Mouse (Mus musculus): ENCODE measurements at regions not wholly inside any gene's neighbourhood (a gene's known extent, or its start where the extent isn't known, plus 50 kb on each side); places are given as distances from the start of the nearest gene placed in this dataset.

DNA sequence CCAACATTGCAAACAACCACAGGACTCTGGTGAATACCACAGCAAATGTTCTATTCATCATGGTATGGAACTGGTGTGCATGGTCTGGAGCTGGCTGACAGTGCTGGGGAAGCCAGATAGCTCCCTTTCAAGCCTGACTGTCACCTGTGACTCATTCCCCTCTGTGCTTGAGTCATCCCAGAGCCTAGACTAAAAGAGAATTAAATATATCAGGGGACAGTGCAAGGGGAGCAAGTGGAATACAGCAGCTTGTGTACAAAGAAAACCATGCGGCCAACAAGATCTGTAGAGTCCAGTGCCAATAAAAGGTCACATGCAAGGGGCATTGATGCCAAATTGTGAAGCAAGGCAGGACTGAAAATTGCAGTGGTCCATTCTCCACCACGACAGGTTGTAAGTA lies 117.7 kb downstream of the Pah start:
- intact Hi-C loops (cut with DNase I), result no loop called here
- DNase-seq (ENCODE audit: low spot score in 2 of 2), result no peak

DNA sequence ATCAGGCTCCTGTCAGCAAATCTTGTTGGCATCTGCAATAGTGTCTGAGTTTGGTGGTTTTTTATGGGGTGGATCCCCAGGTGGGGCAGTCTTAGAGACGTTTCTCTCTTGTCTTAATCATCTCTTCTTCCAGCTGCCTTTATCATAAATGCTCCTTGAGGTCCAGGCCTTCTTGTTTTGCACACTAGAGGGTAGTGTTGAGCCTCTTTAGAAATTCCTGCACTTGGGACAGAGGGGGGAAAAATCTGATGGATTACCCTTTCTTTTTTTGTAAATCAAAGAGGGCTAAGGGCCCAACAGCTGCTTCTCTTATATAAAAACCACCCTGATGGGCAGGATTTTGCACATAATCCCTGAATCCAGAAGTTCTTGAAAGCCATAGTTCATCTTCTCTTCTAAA lies 127.5 kb downstream of the Pah start:
- intact Hi-C loops (cut with DNase I), result loop anchor here (10.0 kb wide), 1 partner anchor 326 kb away; no protein-coding TSS in a partner anchor

DNA sequence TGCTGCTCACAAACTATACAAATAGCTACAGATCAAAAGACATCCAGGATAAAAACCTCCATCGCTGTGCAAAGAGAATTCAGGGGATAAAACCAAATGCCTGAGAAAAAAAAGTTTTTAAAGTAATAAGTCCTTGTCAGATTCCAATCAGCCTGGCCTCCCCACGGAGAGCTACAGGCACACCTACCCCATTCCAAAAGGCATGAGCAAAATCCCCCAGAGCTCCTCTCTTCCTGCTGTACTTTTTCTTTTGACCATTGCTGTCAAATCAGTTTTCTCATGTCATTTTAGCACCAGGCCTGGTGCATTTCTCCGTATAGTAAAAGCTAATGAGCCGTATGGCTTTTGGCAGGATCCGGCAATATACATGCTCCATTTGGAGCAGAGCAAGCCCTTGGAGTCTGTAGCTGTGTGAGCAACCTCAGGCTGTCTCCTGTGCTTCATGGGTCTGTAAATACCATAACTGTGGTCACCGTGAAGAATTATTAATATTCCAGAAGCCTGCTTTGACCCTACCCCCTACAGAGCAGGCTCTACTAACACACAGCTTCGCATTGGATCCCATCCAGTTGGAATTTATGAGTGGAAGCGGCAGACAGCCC lies 130.6 kb downstream of the Pah start:
- no peak for DNase-seq (ENCODE audit: low spot score in 2 of 2)
- intact Hi-C loops (cut with DNase I), result loop anchor here (10.0 kb wide), 1 partner anchor 653 kb away; no protein-coding TSS in a partner anchor

More for the DNA sequence above, 127.5 kb downstream of the Pah start:
- peak; percentile 34 to 63 for DNase-seq (ENCODE audit: low spot score in 2 of 2)

DNA sequence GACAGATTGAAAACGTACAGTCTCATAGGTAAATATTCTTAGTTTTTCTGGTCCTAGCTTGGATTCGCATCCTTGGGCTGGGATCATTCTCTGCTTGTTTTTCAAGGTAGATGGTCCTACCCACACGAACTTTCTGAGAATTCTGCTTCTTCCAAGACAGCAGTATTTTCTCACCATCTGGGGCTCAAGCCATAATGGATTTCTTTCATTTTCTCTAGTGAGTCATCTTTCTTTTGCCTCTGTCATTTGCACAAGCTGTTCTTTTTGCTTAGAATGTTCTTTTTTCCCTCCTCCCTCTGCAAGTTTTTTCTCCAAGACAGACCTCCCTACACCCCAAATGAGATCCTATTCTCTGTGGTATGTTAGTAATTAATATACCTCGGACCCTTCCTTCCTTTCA lies 132.5 kb downstream of the Pah start:
- intact Hi-C loops (cut with DNase I), result loop anchor here (10.0 kb wide), 1 partner anchor 651 kb away; no protein-coding TSS in a partner anchor
- DNase-seq (ENCODE audit: low spot score in 2 of 2), result peak; percentile 13 to 30

DNA sequence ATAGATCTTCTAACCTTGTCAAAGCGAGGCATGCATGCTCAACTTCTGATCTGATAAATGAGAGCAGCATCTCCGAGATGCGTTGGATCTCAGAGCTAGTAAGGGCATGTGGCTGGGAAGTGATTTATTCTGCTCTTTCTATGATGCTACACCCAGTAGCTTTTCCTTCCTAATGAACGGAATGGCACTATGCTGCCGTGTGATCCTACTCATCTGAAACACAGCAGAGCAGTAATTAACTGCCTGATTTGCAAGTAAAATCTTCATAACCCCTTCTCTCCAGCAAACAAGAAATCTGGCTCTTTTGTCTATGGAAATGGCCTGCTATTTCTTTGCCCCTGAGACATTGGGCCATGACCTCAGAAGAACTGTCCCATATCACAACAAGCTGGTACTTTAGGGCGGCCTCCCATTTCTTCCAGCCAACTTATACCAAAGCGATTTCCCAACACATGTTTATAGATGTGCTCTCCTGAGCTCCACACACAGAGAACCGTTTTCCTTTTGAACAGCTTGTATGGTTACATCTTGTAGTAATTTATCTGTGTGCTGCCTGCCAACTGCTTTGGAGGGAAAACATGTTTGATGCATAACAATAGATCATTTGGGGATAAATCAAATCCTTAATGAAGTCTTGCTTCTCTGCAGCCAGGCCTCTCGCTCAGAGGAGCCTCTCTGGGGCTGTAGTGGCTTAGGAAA lies 144.6 kb downstream of the Pah start:
- intact Hi-C loops (cut with DNase I), result no loop called here
- peak in 1 of 2 experiments; percentile 10 for DNase-seq (ENCODE audit: low spot score in 2 of 2)

DNA sequence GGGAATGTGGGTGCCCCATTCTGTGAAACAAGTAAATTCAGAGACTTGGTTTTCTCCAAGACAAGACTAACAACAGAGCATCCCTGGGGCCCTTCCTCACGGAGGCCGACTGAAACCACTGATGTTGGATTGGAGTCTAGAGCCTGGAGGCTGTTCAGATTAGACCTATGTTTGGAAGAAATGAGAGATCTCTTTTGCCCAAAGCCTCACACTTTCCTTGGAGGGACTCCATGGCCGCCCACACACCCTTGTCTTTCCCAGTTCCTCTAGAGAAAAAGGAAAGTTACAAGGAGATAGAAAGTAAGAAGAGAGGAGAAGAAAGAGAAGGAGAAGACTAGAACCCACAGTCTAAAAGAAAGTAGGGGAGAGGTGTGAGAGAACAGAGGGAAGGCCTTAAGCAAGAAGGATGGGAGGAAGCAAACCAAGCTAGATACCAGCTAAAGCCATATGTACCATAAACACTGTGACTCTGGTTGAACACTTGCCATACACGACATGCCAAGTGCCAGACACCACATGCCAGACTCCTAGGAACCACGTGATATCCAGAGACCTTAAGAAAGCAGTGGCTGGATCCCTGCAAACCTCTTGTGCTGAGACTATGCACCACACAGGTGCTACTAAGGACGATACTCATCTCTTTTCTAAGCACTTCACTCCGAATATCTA lies 145.3 kb downstream of the Pah start:
- intact Hi-C loops (cut with DNase I), result no loop called here
- DNase-seq (ENCODE audit: low spot score in 2 of 2), result peak; percentile 11 to 23

DNA sequence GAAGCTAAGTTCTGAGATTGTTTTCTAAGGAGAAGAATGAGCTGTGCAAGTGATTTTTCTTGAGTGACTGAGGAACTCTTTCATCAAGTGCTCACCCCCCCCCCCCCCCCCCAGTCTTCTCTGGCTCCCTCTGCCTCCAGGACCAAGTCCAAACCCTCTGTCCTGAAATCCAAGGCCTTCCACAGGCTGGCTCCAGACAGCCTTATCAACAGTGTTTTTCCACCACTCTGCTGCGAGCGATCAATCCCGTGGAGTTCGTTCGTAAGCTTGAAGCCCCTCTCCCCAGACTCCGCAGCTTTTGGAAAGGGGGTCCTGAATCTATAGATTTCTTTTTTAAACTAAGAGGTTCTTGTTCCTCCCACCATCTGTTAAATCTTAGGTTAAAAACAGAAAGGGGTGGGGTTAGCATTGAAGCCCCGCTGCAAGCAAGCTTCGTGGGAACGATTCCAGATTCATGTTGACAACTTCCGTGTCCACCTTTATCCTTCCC lies 146.1 kb downstream of the Pah start:
- intact Hi-C loops (cut with DNase I), result no loop called here
- DNase-seq (ENCODE audit: low spot score in 2 of 2), result no peak

DNA sequence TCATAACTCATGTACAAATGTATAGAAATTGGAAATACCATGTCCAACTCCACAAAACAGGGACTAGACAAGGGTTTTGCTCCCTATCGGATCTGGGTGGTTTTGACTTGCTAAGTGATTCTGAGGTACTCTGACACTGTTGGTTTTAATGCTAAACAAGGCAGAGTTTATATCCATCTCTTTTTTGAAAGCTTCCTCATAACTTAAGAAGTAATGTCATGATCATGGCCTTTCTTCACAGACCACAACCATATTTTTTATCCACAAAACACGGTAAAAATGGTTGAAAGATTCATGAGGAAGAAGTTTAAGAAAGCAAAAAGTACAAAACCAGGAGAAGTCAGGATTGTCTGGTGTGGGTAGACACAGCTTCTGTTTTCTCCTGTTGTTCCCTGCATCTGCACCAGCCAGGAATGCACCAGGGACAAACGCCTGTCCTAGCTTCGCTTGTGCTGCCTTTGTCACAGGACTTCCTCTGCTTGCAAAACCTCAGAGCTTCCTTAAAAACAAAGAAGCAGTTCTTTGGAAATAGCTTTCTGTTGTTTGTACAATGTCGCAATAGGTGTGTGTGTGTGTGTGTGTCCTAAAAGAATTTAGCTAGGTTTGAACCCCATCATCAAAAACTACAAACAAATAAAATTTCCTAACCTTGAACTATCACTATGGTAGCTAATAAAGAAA lies 153.3 kb downstream of the Pah start:
- intact Hi-C loops (cut with DNase I), result no loop called here
- no peak for DNase-seq (ENCODE audit: low spot score in 2 of 2)

DNA sequence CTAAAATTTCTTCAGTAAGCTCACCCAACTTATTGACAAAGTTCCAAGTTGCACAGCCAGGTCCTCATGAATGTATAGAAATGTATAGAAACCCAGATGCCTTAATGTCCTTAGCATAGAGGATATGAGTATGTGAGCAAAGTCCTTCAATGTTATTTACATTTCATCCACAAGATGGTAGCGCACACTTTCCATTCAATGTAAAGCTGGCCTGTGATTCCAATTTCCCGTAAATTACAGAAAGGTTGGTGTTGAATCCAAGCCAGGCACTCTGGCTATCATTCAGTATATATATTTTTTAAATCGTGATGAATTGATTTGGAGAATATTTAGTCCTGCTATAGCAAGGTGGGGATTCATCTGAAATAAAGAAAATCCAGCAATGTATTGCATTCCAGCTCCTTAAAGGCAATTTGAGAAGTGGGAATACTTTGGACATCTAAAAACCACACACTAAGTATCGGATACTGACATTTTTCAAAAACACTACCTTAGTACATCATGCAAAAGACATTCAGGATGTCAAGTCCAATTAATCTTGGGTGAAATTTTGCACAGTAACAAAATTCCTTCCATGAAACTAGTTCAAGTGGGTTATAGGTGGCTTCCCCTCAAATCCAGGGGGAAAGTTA lies 154.6 kb downstream of the Pah start:
- DNase-seq (ENCODE audit: low spot score in 2 of 2), result peak; percentile 9 to 11
- intact Hi-C loops (cut with DNase I), result no loop called here

DNA sequence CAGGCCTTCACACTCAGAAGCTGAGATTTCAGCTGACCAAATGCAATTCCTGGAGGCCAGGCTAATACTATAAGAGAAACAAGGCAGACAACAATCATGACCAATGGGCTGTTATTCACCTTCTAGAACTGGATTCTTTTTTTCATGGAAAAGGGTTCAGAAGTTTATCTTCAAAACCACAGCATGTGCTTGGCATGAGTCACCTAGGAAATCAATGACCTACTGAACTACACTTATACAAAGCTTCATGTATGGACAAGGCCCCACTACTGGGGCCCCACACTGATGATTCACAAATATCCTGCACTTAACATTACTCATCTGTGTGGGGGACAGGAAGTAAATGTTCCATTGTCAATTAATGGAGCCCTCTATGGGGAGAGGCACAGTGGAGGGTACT lies 157.4 kb downstream of the Pah start:
- DNase-seq (ENCODE audit: low spot score in 2 of 2), result no peak
- intact Hi-C loops (cut with DNase I), result no loop called here

DNA sequence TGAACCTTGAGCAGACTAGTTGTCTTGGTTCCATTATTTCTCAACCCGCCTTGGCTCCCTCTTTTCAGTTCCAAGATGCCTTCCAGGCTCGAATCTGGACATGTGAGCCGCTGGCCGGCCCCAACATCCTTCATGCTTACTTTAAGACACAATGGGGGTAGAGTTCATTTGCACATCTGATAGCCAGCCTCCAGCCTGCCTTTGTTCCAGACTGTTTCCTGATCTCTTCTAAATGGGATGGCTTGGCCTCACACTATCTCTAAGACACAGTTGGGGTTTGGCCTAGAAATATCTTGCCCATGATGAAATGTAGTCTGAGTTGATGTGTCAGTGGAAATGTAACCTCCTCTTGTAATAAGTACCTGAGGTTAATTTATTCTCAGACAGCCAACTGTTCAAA lies 164.7 kb downstream of the Pah start:
- intact Hi-C loops (cut with DNase I), result no loop called here
- no peak for DNase-seq (ENCODE audit: low spot score in 2 of 2)

DNA sequence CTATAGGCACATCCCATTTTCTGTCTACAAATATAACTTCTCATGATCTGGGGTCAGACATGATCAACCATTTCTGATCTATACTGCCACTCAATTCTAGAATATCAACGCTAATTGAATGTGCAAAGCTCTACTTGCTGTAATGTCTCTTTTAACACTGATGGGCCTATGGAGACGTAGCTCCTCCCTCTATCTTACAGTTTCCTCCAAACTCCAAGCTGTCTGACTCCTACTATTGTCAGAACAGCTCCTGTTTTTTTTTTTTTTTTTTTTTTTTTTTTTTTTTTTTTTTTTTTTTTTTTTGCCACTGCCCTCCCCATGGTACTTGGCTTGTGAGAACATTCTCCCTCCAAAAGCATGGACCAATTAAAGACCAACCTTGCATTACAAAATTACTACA lies 165.2 kb downstream of the Pah start:
- DNase-seq (ENCODE audit: low spot score in 2 of 2), result no peak
- intact Hi-C loops (cut with DNase I), result no loop called here

DNA sequence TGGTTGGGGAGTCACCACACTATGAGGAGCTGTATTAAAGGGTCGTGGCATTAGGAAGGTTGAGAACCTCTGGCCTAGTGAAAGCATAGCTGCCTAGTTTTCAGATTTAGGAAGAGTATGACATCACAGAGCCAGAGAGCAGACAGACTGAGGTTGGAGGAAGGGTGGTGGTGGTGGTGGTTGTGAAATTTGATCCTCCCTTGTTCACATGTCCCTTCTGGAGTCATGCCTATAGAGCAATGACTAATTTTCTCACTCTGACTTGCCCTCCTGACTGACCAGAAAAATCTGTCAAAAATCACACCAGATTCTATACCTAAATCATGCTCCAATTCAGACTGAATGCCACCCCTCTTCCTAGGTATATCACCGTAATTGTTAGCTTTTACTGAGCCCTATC lies 166.2 kb downstream of the Pah start:
- no peak for DNase-seq (ENCODE audit: low spot score in 2 of 2)
- intact Hi-C loops (cut with DNase I), result no loop called here

DNA sequence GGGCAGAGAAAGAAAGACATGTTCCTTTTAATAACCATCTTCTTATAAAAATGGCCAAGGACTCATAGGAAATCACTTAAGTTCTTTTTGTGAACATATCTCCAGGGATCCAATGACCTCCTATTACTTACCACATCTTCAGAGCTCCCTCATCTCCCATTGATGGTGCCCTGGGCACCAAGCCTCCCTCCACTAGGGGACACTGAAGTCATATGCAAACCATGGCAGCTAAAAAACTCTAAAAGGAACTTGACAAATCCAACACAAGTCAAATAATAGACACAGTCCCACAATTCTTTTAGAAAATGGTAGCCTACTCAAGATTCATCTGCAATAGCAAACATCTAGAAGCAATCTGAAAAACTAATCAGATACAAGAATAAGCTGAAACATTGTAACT lies 167.2 kb upstream of the Igf1 start:
- intact Hi-C loops (cut with DNase I), result no loop called here
- DNase-seq (ENCODE audit: low spot score in 2 of 2), result no peak

DNA sequence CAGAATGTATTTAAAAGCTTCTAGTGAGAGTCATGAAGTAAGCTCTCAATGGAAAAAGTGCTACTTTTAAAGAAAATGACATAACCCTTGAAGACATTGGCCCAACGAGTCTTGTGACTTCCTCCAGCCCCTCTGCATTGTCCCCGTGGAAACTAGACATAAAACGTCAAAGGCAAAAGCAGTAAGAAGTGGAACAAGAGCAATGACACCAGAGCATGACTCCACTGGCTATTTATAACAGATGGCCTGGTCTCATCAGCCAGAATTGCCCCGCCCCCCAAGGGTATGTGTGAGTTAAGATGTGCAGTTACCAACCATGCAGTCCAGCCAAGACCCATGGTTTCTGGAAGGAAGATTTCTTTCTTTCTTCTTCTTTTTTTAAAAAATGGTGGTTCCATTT lies 161.6 kb upstream of the Igf1 start:
- DNase-seq (ENCODE audit: low spot score in 2 of 2), result no peak
- intact Hi-C loops (cut with DNase I), result no loop called here

DNA sequence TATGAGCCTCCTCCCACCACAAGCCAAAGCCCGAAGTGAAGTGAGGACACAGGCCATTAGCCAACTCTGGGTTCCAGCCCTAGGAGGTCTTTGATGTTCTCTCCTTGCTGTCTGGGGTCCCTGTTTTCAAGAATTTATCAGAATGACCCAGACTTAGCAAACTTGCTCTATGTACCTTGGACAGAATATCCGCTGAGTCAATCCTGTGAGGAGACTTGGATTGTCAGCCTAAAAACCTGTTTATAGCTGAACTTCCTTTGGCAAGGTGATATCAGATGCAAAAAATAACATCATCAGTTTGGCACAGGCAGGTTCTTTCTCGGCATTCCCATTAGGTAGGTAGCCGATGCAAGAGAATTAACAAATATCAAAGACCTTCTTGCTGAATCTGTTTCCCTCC lies 146.9 kb upstream of the Igf1 start:
- intact Hi-C loops (cut with DNase I), result no loop called here

DNA sequence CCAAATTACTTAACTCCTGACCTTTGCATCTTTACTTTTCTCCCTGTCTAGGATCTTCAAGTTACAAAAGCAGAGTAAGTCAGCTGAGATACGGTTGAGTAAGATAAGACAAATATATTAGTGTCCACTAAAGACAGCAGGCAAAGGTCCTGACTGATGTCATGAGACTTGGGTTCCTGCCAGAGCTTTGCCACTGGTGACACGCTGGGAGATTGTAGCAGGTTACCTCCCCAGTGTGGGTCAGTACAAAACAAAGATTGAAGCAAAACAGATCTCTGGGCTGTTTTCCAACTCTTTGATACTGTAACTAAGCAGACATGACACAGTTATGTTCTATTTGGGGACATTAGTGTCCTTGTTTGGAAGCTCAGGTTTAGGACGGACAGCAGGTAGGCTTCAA lies 146.3 kb upstream of the Igf1 start:
- DNase-seq (ENCODE audit: low spot score in 2 of 2), result no peak

More for the DNA sequence above, 146.9 kb upstream of the Igf1 start:
- no peak for DNase-seq (ENCODE audit: low spot score in 2 of 2)

DNA sequence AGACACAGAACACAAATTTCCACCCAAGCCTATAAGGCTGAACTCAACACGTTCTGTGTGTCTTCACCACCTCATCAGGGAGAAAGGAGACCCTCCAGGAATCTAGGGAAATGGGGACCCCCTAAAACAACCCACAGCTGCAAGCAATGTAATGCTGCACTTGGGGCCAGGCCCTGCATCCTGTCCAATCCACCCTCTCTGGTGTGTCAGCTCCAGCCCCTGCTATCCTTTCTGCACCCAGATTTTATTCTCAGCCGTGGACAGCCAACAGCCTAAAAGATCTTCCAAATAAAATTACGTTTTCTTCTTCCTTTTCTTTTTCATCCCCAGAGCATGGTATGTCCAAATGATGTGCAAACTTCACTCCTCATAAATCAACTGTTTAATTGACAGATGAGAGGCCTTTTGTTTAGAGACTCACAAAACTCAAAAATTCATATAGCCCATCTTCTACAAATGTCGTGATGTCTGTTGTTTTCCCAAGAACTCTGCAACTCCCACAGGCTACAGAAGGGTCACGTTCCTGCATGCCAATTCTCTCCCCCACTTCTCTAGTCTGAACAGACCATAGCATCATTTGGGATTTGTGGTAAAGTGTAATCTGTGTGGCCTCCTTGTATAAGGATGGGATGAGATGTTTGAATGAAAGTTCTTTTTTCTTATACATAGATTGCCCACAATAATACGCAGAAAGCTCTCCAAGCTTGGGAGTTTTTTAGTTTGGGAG lies 142.0 kb upstream of the Igf1 start:
- intact Hi-C loops (cut with DNase I), result no loop called here
- DNase-seq (ENCODE audit: low spot score in 2 of 2), result no peak

More for the DNA sequence above, 146.3 kb upstream of the Igf1 start:
- intact Hi-C loops (cut with DNase I), result no loop called here

DNA sequence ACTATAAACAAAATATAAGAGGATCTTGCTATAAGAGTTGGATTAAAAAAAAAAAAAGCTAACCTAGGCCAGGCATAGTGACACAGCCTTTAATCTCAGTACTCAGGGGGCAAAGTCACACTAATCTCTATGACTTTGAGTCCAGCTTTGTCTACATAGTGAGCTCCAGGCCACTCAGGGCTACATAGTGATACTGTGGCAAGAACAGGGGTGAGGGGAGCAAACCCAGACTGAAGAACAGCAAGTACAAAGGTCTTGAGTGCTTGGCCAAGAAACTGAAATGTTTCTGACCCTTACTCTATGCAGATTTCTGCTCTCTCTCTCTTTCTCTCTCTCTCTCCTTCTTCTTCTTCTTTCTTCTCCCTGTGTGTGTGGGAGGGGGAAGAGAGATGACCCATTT lies 140.9 kb upstream of the Igf1 start:
- DNase-seq (ENCODE audit: low spot score in 2 of 2), result no peak

More for the DNA sequence above, 140.9 kb upstream of the Igf1 start:
- intact Hi-C loops (cut with DNase I), result no loop called here
